Mouse (Mus musculus) T-helper 17 cell (primary cell): ENCODE data around the gene Gdi1.

ENCODE experiments used
- in situ Hi-C, 2 experiments: fragments of 300-600 bp; cut with MboI, MseI; formaldehyde crosslinking; loops; 1 replicate in 1 of 2; 2 replicates in 1 of 2; pipeline ENCODE4 v1.15.1; 2025; ENCODE audit warnings: high pct_unique_total_duplicates in 2 of 2

The Gdi1 gene

GRCm38 (mm10) chrX:74304867-74305700, at the start of gene Gdi1:
Gdi1 (plus strand) TSS chrX:74304998.
- in situ Hi-C loops = no loop called here

- in situ Hi-C loops = no loop called here
Measured at GRCm38 (mm10) chrX:74257746-74258145, 47.1 kb upstream of the Gdi1 start.

- in situ Hi-C loops = loop anchor here (5.0 kb wide), 1 partner anchor 47 kb away; no protein-coding TSS in a partner anchor
Measured at GRCm38 (mm10) chrX:74269736-74270061, 35.1 kb upstream of the Gdi1 start.

GRCm38 (mm10) chrX:74270062-74270901, 34.5 kb upstream of the Gdi1 start, which contains the start of gene Rpl10:
Rpl10 (plus strand) TSS chrX:74270812.
- in situ Hi-C loops = no loop called here

GRCm38 (mm10) chrX:74270902-74271551, 33.8 kb upstream of the Gdi1 start:
- in situ Hi-C loops = no loop called here

GRCm38 (mm10) chrX:74273422-74274322, 31.1 kb upstream of the Gdi1 start:
- in situ Hi-C loops = no loop called here

- in situ Hi-C loops = no loop called here
Measured at GRCm38 (mm10) chrX:74277916-74278315, 26.9 kb upstream of the Gdi1 start.

GRCm38 (mm10) chrX:74281041-74281731, 23.6 kb upstream of the Gdi1 start:
- in situ Hi-C loops = no loop called here

- in situ Hi-C loops = no loop called here
Measured at GRCm38 (mm10) chrX:74281732-74282394, 22.9 kb upstream of the Gdi1 start, which contains the start of the genes Taz and Dnase1l1. Taz (plus strand) TSS chrX:74281912. Dnase1l1 (minus strand) TSS chrX:74282337.

- in situ Hi-C loops = no loop called here
Measured at GRCm38 (mm10) chrX:74282395-74283091, 22.3 kb upstream of the Gdi1 start.

- in situ Hi-C loops = no loop called here
Measured at GRCm38 (mm10) chrX:74283092-74283437, 21.7 kb upstream of the Gdi1 start.

- in situ Hi-C loops = no loop called here
Measured at GRCm38 (mm10) chrX:74293431-74293830, 11.4 kb upstream of the Gdi1 start.

GRCm38 (mm10) chrX:74296538-74297448, 8.0 kb upstream of the Gdi1 start, which contains the start of gene Atp6ap1:
Atp6ap1 (plus strand) TSS chrX:74297097.
- in situ Hi-C loops = no loop called here

- in situ Hi-C loops = no loop called here
Measured at GRCm38 (mm10) chrX:74298348-74298747, 6.5 kb upstream of the Gdi1 start.

GRCm38 (mm10) chrX:74299721-74300120, 5.1 kb upstream of the Gdi1 start:
- in situ Hi-C loops = no loop called here

- in situ Hi-C loops = no loop called here
Measured at GRCm38 (mm10) chrX:74312540-74313464, 8.0 kb downstream of the Gdi1 start, which contains the start of gene Fam50a. Fam50a (plus strand) TSS chrX:74313033.

GRCm38 (mm10) chrX:74328725-74329161, 23.9 kb downstream of the Gdi1 start, which contains the start of gene Plxna3:
Plxna3 (plus strand) TSS chrX:74329066.
- in situ Hi-C loops = no loop called here
